Mouse (Mus musculus) spleen, adult 2 months (tissue): Measurements from ENCODE around the gene Tkt.

ENCODE experiments used
- CTCF ChIP-seq: fragments of 200-500 bp; IDR thresholded peaks from 2 replicates; pipeline ENCODE4 v1.5.1; 2011; ENCODE audit warnings: mild to moderate bottlenecking, inconsistent platforms; ENCODE audit not compliant: insufficient read depth, insufficient read length, insufficient replicate concordance; ENCODE audit errors: extremely low read depth
- POLR2A ChIP-seq: fragments of 200-500 bp; IDR thresholded peaks from 2 replicates; pipeline ENCODE4 v1.6.1; 2011; ENCODE audit warnings: low read depth, low read length, inconsistent platforms

GRCm38 (mm10) chr14:30609499-30609898, 61.3 kb downstream of the Tkt start:
- TF ChIP-seq CTCF (no peak), POLR2A (no peak)
